Mouse (Mus musculus): ENCODE measurements at regions not wholly inside any gene's neighbourhood (a gene's known extent, or its start where the extent isn't known, plus 50 kb on each side); places are given as distances from the start of the nearest gene placed in this dataset.
A peak's percentile ranks its signal among the peaks of the same experiment; 100 is the strongest.

GRCm38 (mm10) chr9:87784872-87785271 is 53.8 kb upstream of the Tbx18 start:
- DNase-seq: no peak

- DNase-seq: no peak
These were observed 80.7 kb upstream of the Tbx18 start for GRCm38 (mm10) chr9:87811746-87812145.

GRCm38 (mm10) chr9:87822276-87822675 is 91.2 kb upstream of the Tbx18 start:
- DNase-seq: peak; percentile 9 to 28

GRCm38 (mm10) chr9:87824691-87825230 is 93.7 kb upstream of the Tbx18 start:
- DNase-seq: no peak

GRCm38 (mm10) chr9:87843898-87844297 is 112.8 kb upstream of the Tbx18 start:
- DNase-seq: peak; percentile 67 to 73

- no peak for DNase-seq
These were observed 113.4 kb upstream of the Tbx18 start for GRCm38 (mm10) chr9:87844453-87844852.

GRCm38 (mm10) chr9:87848882-87849281 is 117.8 kb upstream of the Tbx18 start:
- DNase-seq: no peak

GRCm38 (mm10) chr9:87850133-87850532 is 119.1 kb upstream of the Tbx18 start:
- no peak for DNase-seq

- no peak for DNase-seq
These were observed 130.5 kb upstream of the Tbx18 start for GRCm38 (mm10) chr9:87861588-87861987.

GRCm38 (mm10) chr9:87865236-87865635 is 134.2 kb upstream of the Tbx18 start:
- DNase-seq: no peak

GRCm38 (mm10) chr9:87872384-87872905 is 141.4 kb upstream of the Tbx18 start:
- no peak for DNase-seq

GRCm38 (mm10) chr9:87882587-87882986 is 151.5 kb upstream of the Tbx18 start:
- DNase-seq: no peak

- DNase-seq: no peak
These were observed 152.0 kb upstream of the Tbx18 start for GRCm38 (mm10) chr9:87883069-87883468.

GRCm38 (mm10) chr9:87894051-87894450 is 163.0 kb upstream of the Tbx18 start:
- no peak for DNase-seq

GRCm38 (mm10) chr9:87894596-87894995 is 163.5 kb upstream of the Tbx18 start:
- no peak for DNase-seq

GRCm38 (mm10) chr9:87895526-87895925 is 164.5 kb upstream of the Tbx18 start:
- no peak for DNase-seq

- DNase-seq: no peak
These were observed 166.3 kb upstream of the Tbx18 start for GRCm38 (mm10) chr9:87897336-87897735.

- no peak for DNase-seq
These were observed 168.3 kb upstream of the Tbx18 start for GRCm38 (mm10) chr9:87899368-87899767.

- no peak for DNase-seq
These were observed 168.7 kb upstream of the Tbx18 start for GRCm38 (mm10) chr9:87899800-87900199.

- DNase-seq: no peak
These were observed 190.2 kb upstream of the Tbx18 start for GRCm38 (mm10) chr9:87921291-87921690.

GRCm38 (mm10) chr9:87925151-87925550 is 194.1 kb upstream of the Tbx18 start:
- DNase-seq: no peak

- DNase-seq: no peak
These were observed 202.2 kb upstream of the Tbx18 start for GRCm38 (mm10) chr9:87933230-87933629.

GRCm38 (mm10) chr9:87952426-87952825 is 221.4 kb upstream of the Tbx18 start:
- DNase-seq: no peak

GRCm38 (mm10) chr9:87954941-87955340 is 223.9 kb upstream of the Tbx18 start:
- no peak for DNase-seq

- DNase-seq: no peak
These were observed 230.7 kb upstream of the Tbx18 start for GRCm38 (mm10) chr9:87961796-87962195.

All from cerebellum, adult 18-20 months (tissue).